Mouse (Mus musculus) left cerebral cortex, postnatal 36 days (tissue): ENCODE measurements around the gene Ciz1. TPM values are rescaled to one million over a fixed set of nuclear protein-coding genes. Genes with fewer than 3 reads are reported as not detected.
A peak's percentile ranks its signal among the peaks of the same experiment; 100 is the strongest.

ENCODE experiments used
- DNase-seq, 2 experiments: peaks; one replicate each; pipeline ENCODE4 v3.0.0; 2021 to 2022; ENCODE audit warnings: low spot score in 2 of 2, mixed read lengths in 1 of 2
- intact Hi-C: fragments of 180-260 bp; cut with DNase I; formaldehyde crosslinking; loops from one replicate; pipeline ENCODE4 v1.15.1; 2025
- total RNA-seq, 2 experiments: library from RNA; stranded (reverse); gene quantifications; 2 replicates each; pipeline ENCODE4 v1.2.3; 2021

Ciz1 gene
- total RNA-seq, 2 experiments from 2014 or later, result 60.4 to 97.8 TPM

DNA sequence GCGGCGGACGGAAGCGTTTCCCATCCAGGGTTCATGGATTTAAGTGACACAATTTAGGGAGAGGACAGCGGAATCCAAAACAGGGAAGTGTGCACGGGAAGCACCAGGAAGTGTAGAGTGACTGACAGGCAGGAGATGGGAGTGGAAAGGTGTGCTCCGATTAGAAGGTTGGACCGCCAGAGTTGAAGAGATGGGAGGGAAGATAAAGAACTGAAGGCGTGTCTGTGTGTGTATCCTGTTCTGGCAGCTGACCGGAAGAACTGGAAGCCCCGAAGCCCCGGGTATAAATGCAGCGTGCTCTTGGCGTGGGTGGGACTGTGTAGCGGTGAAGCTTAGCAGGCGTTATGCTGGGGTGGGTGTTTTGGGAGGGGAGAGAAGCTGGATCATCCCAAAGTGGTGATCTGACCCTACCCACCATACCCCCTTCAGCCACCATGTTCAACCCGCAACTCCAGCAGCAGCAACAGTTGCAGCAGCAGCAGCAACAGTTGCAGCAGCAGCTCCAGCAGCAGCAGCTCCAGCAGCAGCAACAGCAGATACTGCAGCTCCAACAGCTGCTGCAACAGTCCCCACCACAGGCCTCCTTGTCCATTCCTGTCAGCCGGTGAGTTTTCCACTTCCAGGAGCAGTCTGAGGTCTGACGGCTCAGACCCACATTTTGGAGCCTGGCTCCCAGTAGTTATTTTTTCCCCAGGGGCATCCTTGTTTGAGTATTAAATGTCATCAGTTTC lies 11.4 kb downstream of the Ciz1 start:
- DNase-seq, result no peak
- intact Hi-C loops, result loop anchor here (5.0 kb wide), 1 partner anchor 34 kb away; the partner anchor contains the start of gene Ptges2

DNA sequence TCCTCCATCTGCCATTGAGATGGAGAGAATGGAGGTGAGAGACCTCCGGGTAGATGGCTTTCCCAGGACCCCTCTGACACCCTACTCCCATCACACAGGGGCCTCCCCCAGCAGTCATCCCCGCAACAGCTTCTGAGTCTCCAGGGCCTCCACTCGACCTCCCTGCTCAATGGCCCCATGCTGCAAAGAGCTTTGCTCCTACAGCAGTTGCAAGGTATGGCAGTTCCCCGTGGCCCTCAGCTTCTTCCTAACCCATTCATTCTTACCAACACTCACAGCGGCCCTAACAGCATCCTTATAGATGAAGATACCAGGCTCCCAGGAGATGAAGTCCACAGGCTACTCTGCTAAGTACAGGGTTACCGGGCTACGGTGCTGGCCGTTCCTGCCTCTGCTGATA lies 12.0 kb downstream of the Ciz1 start:
- intact Hi-C loops, result loop anchor here (5.0 kb wide), 1 partner anchor 33 kb away; the partner anchor contains the start of gene Ptges2
- DNase-seq, result no peak

DNA sequence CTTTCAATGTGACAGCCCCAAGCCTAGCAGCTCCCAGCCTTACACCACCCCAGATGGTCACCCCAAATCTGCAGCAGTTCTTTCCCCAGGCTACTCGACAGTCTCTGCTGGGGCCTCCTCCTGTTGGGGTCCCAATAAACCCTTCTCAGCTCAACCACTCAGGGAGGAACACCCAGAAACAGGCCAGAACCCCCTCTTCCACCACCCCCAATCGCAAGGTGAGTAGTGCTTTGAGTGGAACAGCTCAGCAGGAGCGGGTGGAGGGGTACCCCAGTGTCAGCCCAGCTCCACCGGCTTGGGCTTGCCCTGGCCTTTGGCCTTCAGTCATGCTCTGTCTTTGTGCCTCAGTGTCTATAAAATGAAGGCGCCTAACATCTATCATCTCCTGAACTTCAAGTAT lies 15.2 kb downstream of the Ciz1 start:
- intact Hi-C loops, result no loop called here
- DNase-seq, result no peak

DNA sequence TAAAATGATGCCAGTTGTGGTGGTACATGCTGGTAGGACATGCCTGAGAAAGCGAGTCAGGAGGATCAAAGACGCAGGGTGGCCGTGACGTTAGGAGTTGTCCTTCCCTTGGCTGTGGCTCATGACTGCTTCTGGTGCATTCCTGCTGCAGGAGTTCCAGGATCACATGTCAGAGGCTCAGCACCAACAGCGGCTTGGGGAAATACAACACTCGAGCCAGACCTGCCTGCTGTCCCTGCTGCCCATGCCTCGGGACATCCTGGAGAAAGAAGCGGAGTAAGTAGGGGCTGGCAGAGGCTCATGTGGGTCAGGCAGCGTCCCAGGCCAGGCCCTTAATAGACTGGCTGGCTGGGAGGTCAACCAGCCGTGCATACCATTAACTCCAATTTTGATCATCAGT lies 22.1 kb downstream of the Ciz1 start:
- no peak for DNase-seq
- intact Hi-C loops, result no loop called here

DNA sequence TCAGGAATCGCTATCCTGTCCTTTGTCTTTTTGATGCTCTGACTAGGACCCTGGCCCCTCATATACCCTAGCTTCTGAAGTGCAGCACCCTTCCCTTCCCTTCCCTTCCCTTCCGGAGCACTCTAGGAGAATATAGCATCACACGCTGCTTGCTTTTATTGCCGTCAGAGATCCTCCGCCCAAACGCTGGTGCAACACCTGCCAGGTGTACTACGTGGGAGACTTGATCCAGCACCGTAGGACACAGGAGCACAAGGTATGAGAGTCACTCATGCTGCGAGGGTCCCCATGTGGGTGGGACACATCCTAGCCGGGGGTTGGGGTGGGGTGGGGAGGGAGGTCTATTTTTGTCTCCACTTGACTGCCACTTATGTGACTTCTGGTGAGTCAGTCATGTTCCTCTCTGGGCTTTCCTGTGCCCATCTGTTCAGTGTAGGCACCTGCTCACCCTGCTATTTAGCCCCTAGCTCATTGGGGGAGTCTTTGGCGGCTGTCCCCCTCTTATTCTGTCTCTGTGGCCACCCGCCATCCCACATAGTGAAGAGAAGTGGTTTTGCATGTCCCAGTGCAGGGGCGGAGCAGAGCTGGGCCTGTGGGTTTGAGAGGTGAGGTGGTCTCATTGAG lies 23.3 kb downstream of the Ciz1 start:
- intact Hi-C loops, result no loop called here
- peak; percentile 50 to 72 for DNase-seq

DNA sequence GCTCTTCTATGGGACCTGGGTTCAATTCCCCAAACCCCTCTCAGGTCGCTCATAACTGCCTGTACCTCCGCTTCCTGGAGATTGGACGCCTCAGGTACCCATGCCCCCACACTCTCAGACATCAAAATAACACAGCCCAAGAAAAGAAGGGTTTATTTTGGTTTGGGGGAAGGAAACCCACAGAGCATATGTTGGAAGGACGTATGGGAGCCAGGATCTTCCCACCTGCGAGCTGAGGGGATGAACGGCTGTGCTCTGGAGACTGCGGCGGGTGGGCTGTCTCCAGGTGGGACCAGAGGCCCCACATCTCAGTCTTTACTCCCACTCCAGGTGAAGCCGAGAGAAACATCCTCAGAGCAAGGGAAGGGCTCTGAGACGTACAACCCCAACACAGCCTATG lies 24.8 kb downstream of the Ciz1 start:
- intact Hi-C loops, result no loop called here
- DNase-seq, result peak; percentile 51 to 73

DNA sequence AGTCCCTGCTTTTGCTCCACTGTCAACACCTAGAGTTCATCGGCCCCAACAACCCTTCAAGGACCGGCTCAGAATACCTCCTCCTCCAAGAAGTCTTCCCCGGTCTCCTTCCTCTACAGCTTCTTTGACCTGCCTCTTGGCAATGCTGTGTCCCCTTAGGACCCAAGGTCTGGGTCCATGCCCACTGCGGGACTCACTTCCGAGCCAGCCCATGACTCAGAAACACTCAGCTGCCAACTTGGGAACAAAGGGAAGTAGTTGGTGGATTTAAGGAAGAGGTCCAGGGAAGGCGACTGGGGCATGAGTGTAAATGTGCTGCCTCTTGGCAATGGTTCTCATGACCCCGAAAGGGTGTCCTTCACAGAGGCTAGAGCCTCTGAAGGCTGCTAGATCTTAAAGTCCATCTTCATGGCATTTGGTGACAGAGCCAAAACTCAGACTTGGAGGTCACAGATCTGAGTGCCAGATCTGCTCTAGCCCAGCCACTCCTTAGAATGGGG lies 27.9 kb downstream of the Ciz1 start:
- no peak for DNase-seq
- intact Hi-C loops, result no loop called here

DNA sequence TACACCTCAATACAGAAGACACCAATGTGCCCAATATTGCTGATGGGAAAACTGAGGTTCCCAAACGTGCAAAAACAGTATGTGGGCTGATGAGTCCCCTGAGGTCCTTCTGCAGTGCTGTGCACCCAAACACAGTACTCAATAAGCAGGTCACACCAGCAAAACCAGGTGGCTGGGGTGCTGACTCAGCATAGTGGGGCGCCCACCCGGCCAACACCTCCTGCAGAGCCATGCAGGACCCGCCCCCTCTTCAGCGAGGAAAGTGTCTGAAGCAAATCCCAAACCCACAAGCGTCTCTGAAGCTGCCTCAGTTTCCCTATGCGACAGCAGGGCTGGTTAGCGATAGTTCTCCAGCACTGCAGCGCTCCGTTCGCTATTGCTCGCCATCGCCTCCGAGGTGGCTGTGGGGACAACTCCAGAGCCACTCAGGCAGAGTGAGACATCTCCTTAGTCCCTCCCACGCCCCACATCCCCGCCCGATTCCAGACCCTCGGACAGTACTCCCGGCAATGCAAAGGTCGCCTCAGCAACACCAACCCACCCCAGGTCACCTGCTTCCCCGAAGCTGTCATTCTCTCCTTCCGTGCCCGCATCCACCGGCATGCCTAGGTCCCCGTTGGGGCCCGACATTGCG lies 29.1 kb downstream of the Ciz1 start:
- intact Hi-C loops, result no loop called here
- DNase-seq, result no peak

DNA sequence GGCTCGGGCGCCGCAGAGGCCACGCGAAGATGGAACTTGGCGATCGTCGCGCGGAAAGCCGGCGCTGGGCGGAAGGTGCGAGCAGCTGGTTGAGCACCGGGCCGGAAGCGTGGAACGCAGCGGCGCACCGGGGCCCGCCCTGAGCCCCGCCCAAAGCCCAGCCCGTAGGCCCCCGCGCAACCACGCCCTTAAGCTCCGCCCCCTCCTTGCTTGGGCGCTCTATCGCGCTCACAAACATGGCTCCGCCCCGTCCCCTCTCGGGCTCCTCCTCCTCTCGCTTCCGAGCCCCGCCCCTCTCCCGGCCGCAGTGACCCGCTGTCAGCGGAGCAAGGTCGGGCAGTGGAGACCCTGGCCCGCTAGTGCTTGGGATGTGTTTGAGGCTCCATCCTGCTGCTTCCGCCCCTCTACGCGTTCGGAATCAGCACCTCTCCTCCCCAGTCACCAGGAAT lies 29.7 kb downstream of the Ciz1 start, which contains the start of gene 1110008P14Rik:
TSS of gene 1110008P14Rik (minus strand) at position 164 of the 449 bp plus-strand sequence.
- intact Hi-C loops, result no loop called here
- peak; percentile 90 to 94 for DNase-seq

DNA sequence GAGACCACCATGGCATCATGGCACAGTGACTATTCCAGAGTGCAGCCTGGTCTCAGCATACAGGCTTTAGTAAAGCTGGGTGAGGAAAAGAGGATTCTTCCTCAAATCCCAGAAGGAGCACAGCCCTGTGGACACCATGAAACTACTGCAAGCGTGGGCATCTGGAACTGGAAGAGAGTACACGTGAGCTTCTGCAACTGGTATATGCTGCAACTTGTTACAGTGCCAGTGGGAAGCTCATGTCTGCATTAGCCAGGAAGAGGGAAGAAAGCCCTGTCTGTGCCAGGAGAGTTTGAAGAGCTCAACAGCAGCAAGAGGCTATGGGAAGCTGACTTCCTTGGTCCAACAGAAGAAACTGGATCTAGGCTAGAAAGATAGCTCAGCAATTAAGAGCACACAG lies 30.6 kb downstream of the Ciz1 start:
- peak in 1 of 2 experiments; percentile 17 for DNase-seq
- intact Hi-C loops, result no loop called here

DNA sequence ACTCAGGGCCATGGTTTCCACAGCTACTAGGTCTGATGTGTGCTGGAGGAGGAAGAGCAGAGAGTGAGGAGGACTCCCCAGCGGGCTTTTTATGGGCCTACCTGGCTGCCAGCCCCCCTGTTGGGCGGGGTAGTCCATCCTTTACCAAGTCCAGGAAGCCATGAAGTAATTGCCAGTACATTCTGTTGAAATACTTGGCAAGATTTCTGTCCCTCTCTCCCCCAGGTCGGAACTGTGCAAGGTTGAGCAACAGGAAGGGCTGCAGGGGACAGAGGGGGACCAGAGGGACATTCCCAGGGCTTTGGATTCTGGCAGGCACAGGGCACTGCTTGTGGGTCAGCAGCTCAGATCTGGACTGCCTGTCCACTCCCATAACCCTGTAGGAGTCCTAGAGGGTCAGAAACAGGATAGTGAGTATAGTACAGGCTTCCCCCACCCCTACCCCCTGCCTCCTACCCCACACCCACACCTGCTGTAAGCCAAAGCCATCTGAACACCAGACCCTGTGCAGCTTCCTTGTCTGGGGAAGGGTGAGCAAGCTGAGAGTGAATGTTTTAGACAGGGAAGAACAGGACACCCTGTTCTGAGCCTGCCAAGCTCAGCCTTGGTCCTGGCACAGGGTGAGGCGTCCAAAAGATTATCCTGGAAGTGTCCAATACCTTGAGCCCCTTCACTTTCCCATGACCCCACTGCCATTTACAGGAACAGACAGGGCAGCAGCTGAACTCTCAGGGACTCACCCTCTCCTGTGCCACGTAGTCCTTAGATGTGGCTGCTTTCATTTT lies 35.8 kb downstream of the Ciz1 start, which contains the start of gene Lcn2:
TSS of gene Lcn2 (minus strand) at position 547 of the 785 bp plus-strand sequence.
- DNase-seq, result no peak
- intact Hi-C loops, result no loop called here

DNA sequence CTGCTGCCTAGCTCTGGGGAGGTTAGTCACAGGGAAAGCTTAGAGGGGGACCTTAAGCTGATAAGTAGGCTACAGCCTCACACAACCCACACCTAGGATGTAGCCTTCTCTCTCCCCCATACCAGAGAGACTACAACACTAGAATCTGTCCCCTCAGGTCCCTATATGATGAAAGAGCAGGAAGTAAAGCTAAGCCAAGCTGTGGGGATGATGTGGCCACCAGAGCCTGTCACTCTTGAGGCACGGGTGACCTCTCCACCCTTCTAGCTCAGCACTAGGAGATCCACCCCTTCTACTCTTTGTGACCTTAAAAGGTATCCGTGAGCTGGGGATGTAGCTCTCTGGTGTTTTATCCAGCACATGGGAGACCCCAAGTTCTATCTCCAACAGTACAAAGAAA lies 37.0 kb downstream of the Ciz1 start:
- DNase-seq, result no peak
- intact Hi-C loops, result no loop called here

DNA sequence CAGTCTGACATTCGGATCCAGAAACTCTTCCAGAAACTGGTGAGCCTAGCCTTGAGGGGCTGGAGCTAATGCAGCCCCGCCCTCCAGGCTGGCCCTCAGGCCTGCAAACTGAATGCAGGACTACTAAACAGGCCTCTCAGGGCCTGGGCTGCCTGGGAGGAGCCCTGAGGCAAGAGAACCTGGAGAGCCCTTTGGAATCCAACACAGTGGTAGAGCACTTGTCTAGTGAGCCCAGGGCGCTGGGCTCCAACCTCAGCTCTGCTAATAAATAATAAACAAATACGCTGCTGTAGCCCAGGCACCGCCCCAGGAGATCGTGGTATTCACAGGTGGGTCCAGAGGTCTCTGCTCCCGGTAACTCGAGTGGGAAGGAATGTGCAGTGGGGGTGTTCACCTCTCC lies 38.7 kb downstream of the Ciz1 start:
- intact Hi-C loops, result no loop called here

DNA sequence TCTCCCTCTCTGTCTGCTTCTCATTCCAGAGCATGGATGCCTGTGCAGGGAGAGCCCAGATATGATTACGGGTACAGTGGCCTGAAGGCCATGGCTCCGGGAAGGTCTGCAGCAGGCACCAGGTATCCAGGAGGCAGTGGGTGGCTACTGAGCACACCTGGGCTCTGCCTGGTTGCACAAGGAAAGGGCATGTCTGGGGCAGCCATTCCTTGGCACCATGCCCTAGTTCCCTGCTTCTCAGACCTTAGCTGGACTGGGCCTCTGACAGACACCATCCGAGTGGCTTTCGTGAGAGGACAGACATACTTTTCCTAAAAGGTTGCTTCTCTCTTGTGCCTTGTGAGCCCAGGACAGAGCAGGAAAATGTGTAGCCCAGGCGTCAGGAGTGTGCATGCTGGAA lies 39.9 kb downstream of the Ciz1 start:
- intact Hi-C loops, result no loop called here

More for the DNA sequence above, 38.7 kb downstream of the Ciz1 start:
- DNase-seq, result no peak

DNA sequence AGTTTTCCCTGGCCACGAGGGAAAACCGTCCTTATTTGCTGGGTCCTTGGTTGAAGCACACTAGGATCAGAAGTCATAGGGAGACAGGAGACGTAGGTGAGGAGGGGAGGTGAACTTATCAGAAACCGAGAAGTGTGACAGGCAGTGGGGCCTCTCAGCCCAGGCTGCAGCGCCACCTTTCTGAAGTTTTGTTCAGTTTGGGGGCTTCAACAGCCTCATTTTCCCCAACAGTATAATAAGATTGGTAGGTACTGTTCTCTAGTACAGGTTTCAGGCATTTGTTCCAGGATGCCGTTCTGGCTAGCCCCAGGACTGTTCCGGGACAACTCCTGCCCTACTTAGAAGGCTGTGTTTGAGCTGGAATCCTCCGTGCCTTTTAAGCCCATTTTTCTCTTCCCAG lies 42.8 kb downstream of the Ciz1 start:
- intact Hi-C loops, result loop anchor here (5.0 kb wide), 1 partner anchor 33 kb away; no protein-coding TSS in a partner anchor
- DNase-seq, result no peak

More for the DNA sequence above, 39.9 kb downstream of the Ciz1 start:
- DNase-seq, result no peak

DNA sequence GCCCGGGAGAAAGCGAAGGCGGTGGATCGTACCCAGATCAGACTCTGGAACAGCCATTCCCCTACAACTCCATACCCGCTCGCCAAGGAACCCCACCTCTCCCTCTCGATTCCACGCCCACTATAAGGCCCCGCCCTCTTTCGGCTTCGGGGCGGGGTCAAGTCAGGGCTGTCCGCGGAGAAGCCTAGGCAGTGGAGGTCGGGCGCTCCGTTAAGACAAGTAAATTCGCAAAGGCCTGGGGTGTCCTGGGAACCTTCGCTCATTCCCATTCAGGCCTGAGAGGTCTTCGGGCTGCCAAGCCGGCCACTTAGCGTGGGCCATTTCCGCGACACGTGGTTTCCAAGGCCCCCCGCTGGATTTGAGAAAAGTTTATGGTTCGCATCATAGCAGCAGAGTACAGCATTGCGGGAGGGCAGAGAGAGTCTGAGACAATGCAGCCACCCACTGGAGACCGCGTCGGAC lies 43.4 kb downstream of the Ciz1 start, which contains the start of gene Ptges2:
TSS of gene Ptges2 (plus strand) at position 413 of the 462 bp plus-strand sequence.
- DNase-seq, result peak; percentile 93
- intact Hi-C loops, result loop anchor here (5.0 kb wide), 1 partner anchor 33 kb away; no protein-coding TSS in a partner anchor

DNA sequence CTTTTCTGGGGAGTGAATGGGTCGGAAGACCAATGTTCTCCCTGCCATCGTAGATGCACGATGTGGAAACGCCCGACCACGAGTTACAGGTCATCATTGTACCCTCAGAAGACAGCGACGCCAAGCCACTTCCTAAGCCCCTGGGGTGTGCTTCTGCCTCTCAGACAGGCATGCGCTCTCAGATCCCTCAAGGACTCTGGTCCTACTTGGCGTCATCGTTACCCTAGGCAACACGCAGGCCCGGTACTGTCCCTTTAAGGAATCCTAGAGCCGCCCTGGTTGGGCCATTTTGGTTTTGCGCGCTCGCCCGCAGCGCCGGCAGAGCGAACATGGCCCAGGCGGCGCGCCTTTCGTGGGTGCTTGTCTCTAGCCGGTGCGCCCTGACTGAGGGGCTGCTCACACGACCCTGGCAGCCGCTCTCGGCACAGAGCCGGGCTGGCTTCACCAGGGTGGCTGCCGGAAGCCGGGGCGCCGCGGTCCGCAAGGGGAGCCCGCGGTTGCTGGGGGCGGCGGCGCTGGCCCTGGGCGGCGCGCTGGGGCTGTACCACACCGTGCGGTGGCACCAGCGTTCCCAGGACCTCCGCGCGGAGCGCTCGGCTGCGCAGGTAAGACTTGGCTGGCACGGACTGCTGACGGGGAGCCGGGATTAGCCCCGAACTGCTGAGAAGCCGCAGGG lies 44.0 kb downstream of the Ciz1 start:
- DNase-seq, result peak; percentile 94 to 95
- intact Hi-C loops, result loop anchor here (5.0 kb wide), 1 partner anchor 34 kb away; no protein-coding TSS in a partner anchor

DNA sequence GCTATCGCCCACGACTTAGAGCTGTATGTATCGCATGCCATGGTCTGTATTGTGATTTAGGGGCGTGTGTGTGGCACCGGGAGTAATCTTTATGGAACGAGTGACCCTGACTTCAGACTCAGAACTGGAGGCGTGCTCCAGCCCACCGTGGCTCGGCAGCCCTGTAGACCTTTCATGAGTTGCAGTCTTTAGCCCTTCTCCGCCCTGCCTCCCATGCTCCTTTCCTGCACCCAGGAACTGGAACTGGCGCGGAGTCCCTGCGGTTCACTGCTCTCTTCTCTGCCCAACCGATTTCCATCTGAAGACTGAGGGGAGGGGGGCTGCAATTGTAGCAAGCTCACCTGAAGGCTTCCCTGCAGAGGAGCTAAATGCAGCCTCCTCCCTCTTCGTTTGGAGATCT lies 44.6 kb downstream of the Ciz1 start:
- no peak for DNase-seq
- intact Hi-C loops, result loop anchor here (5.0 kb wide), 1 partner anchor 34 kb away; no protein-coding TSS in a partner anchor
